Mouse (Mus musculus) kidney, adult 9 months (tissue): ENCODE data around the gene Cacng4.
A peak's percentile ranks its signal among the peaks of the same experiment; 100 is the strongest.

ENCODE experiments used
- DNase-seq: peaks from one replicate; pipeline ENCODE4 v3.0.0; 2022

The Cacng4 gene

GRCm38 (mm10) chr11:107714368-107714767 lies 80.0 kb downstream of the Cacng4 start:
- DNase-seq: no peak

DNA sequence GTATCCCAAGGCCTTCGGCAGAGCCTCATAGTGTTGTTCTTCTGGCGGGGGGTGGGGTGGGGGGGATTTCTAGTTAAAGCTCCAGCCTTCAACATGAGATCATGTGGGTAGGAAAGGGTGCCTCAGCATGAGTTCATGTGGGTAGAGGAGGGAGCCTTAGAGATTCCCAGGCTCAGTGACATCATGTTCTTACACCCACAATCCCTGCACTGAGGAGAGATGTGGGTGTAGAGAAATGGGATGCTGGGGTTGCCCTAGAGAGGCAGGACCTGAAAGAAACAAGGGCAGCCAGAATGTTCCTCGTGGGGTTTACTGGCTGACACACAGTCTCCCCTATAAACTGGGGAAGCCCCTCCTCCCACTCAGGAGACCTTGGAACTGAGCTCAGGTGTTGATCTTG lies 84.0 kb downstream of the Cacng4 start:
- DNase-seq: no peak

- DNase-seq: no peak
Measured at GRCm38 (mm10) chr11:107707897-107708610, 86.3 kb downstream of the Cacng4 start.

GRCm38 (mm10) chr11:107705476-107706074 lies 88.8 kb downstream of the Cacng4 start:
- peak; percentile 7 for DNase-seq

- DNase-seq: no peak
Measured at GRCm38 (mm10) chr11:107705060-107705459, 89.3 kb downstream of the Cacng4 start.

DNA sequence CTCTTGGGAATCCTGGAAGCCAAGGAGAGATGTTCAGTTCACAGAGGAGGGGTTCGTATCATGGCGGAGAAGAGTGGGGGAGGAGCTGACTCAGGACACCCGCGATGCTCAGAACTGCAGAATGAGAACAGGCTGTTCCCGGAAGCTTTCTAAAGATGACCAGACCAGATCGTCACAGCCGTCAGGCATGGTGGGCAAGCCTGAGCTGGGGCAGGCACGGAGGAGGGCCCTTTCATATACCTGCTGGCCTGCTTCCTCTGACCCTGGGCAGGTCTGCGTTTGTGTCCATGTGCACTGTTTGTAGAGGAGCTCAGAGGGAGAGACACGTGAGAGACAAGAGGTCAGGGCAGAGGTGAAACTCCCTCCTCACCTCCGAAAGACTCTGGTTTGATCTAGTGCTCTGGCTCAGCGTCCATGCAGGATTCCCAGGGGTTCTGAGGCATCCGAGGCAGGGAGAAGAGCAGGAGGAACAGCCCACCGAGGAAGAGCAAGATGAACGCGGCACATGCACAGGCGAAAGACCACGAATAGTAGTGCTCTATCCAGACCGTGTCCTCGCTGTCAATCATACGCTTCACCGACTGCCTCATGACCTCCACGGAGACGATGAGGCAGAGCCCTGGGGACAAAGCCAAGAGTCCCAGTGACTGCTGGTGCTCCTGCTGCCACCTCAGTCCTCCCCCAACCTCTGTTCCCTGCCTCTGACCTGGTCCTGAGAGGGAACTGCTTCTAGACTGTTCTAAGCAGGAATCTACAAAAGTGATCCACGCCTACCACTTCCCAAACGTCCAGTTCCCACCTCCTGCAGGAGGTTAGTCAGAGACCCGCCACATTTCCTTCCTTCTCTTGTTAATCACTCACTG lies 90.9 kb downstream of the Cacng4 start:
- DNase-seq: peak; percentile 24

DNA sequence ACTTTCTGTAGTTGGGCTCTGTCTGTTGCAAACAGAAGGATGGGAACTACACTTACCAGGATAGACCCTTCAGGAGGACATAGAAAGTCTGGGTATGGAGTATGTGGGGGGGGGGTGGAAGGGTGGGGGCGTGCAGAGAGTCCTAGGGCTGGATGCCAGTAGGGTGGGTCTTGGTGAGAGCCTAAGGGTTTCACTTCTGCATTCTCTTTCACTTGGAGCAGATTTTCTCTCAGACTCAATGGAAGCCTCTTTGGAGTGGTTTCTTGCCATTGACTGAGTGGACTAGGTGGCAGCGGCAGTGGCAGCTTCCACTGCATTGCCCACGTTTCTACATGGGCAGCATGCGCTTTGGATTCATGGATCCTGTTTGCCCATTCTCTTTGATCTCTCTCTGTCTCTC lies 94.4 kb downstream of the Cacng4 start:
- no peak for DNase-seq

- DNase-seq: no peak
Measured at GRCm38 (mm10) chr11:107693338-107693737, 101.0 kb downstream of the Cacng4 start.

- no peak for DNase-seq
Measured at GRCm38 (mm10) chr11:107691569-107691968, 102.8 kb downstream of the Cacng4 start.

- no peak for DNase-seq
Measured at GRCm38 (mm10) chr11:107688480-107688879, 105.9 kb downstream of the Cacng4 start.

GRCm38 (mm10) chr11:107686290-107686689 lies 108.1 kb downstream of the Cacng4 start:
- no peak for DNase-seq

DNA sequence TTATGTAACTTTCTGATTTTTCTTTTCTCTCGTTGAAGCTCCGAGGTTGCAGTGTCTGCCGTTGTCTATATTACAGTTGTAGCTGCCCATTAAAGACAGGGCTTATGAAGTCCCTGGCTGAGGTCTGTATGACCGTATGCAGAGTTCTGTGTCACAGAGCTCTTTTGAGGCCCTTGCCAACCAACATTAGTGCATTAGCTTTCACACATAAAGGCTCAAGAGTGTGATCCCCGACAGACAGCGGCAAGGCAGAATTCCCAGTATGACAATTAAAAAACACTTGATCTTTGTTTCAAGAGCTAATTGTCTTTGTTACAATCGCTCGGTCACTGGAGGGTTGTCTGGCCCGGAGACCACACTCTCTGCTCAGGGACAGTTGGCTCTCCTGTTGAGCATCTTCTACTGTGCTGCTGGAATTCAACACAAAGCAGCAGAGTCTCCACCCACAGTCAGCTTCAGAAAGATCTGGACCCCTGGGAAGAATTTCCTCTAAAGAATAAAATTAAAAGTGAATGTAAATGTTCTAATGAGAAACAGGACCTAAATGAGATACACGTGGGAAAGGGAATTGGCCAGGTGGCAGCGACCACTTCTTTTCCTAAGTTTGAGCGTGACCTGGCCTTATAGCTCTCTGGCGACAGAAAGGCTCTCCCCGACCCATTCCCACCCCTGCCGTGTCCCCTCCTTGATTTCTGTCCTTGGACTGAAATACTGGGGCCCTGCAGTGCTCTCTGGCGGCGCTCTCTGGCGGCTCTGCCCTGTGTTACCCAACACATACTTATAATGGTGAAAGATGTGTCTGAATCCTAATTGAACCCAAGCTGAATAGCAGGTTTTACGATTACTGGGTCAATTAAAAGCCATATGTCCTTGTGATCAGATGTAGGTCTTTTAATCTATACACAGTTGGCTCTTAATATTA lies 110.6 kb downstream of the Cacng4 start:
- DNase-seq: no peak

GRCm38 (mm10) chr11:107682694-107683355 lies 111.5 kb downstream of the Cacng4 start:
- DNase-seq: no peak
